Mouse (Mus musculus) liver, postnatal 0 days (tissue): Measurements from ENCODE around the gene Fam213a.

Experiments
- CTCF ChIP-seq: sonication (generic); IDR thresholded peaks from 2 replicates; pipeline ENCODE4 v1.5.1; 2016; ENCODE audit warnings: antibody characterized with exemption, low read depth
- EP300 ChIP-seq: IDR thresholded peaks from 2 replicates; pipeline ENCODE4 v1.6.1; 2016; ENCODE audit warnings: antibody characterized with exemption, low read depth, mild to moderate bottlenecking

DNA sequence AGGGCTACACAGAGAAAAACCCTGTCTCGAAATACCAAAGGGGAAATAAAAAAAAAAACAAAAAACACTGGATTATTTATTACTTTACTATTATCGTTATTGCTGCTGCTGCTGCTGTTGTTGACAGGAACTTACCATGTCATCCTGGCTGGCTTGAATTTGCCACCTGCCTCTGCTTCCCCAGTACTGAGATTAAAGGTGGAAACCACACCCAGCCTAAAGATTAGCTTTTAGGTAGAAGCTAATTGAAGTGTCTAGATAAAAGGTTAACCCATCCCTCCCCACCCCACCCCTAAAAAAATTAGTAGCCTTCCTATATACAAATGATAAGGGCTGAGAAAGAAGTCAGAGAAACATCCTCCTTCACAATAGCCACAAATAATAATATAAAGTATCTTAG lies 69.8 kb downstream of the Fam213a start:
- TF ChIP-seq CTCF (no peak), EP300 (no peak)
